Mouse (Mus musculus) liver, postnatal 0 days (tissue): ENCODE results near the gene Cnnm2. TPM values are rescaled to one million over a fixed set of nuclear protein-coding genes. Genes with fewer than 3 reads are reported as not detected.

Experiments used
- ATAC-seq: fragments of 200-750 bp; cut with Nextera tagmentation; 2 replicates; pipeline ENCODE4 v1.8.0; 2017; ENCODE audit warnings: mild to moderate bottlenecking, moderate library complexity
- DNase-seq: peaks from one replicate; pipeline ENCODE4 v3.0.0-alpha.2; 2016
- H3K27ac ChIP-seq: fragments of 300-500 bp; sonication (generic); 2 replicates; pipeline ENCODE4 v1.5.1; 2014; ENCODE audit warnings: antibody characterized with exemption, moderate library complexity, mild to moderate bottlenecking, low read depth
- H3K27me3 ChIP-seq: fragments of 300-500 bp; sonication (generic); 2 replicates; pipeline ENCODE4 v1.6.1; 2014; ENCODE audit warnings: low read length, control low read depth, mixed read lengths; ENCODE audit not compliant: insufficient read depth
- H3K36me3 ChIP-seq: fragments of 300-500 bp; sonication (generic); replicated peaks from 2 replicates; pipeline ENCODE4 v1.6.1; 2014; ENCODE audit warnings: mild to moderate bottlenecking, control low read depth, low read length, moderate library complexity, mixed read lengths; ENCODE audit not compliant: insufficient read depth
- H3K4me1 ChIP-seq: fragments of 300-500 bp; sonication (generic); 2 replicates; pipeline ENCODE4 v1.6.1; 2014; ENCODE audit warnings: antibody characterized with exemption, mild to moderate bottlenecking, control low read depth; ENCODE audit not compliant: insufficient read depth
- H3K4me2 ChIP-seq: fragments of 300-500 bp; sonication (generic); 2 replicates; pipeline ENCODE4 v1.6.1; 2014; ENCODE audit warnings: low read depth, mild to moderate bottlenecking, low read length, moderate library complexity, mixed read lengths
- H3K4me3 ChIP-seq: fragments of 300-500 bp; sonication (generic); 2 replicates; pipeline ENCODE4 v1.5.1; 2014; ENCODE audit warnings: low read depth, low read length
- H3K9ac ChIP-seq: fragments of 300-500 bp; sonication (generic); replicated peaks from 2 replicates; pipeline ENCODE4 v1.6.1; 2014; ENCODE audit warnings: mild to moderate bottlenecking, moderate library complexity
- H3K9me3 ChIP-seq: fragments of 300-500 bp; sonication (generic); 2 replicates; pipeline ENCODE4 v1.6.1; 2016; ENCODE audit warnings: mild to moderate bottlenecking, control low read depth, low read length, mixed read lengths
- CTCF ChIP-seq: sonication (generic); IDR thresholded peaks from 2 replicates; pipeline ENCODE4 v1.5.1; 2016; ENCODE audit warnings: antibody characterized with exemption, low read depth
- EP300 ChIP-seq: IDR thresholded peaks from 2 replicates; pipeline ENCODE4 v1.6.1; 2016; ENCODE audit warnings: antibody characterized with exemption, low read depth, mild to moderate bottlenecking
- WGBS: fragments of 180-500 bp; shearing (Covaris S2); extraction: QIAGEN DNeasy Blood & Tissue Kit; methylation state at CpG from one replicate; pipeline ENCODE4 v1.1.7; 2014; ENCODE audit not compliant: insufficient replicate concordance; 5-methylcytosine and 5-hydroxymethylcytosine counted together
- polyA plus RNA-seq: library from polyadenylated mRNA; unstranded; fragments of >200 nt; fragmentation: Nextera tagmentation; extraction: Ambion mirVana; gene quantifications from 2 replicates; pipeline ENCODE4 v1.2.1, GENCODE M21; 2015

Gene Cnnm2
- polyA plus RNA-seq, 1 experiment from 2014 or later, result 1.6 TPM

DNA sequence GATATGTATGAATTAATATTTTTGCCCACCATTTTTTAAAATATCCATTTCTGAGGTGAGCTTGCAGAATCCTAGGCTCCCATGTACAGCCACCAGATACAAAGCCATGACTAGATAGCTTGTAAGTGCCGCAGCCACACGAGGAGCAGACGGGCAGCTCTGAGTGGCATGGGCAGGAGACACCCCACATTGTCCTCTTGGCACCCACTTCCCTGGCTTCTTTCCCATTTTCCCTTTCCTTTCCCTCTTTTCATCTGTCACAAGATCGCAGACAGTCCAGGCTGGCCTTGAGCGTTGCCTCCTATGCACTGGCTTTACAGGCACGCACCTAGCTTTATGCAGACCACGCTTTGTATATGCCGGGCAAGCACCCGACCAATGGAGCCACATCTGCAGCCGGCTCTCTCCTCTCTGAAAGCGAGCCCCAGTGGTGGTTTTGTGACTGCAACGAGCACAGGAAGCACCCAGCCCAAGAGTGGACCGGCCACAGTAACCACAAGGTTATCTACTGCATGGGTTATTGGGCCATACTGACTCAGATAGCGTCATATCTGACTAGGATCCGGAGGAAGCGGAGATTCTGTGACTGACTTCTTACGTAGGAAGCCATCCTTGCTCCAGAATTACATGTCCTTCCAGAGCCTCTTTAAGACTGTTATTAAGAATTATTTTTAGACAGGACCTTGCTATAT, 102.0 kb downstream of the Cnnm2 start:
- H3K4me1 ChIP-seq, result peaks cover 23% of the 10 kb centered on the region
- peak overlapping the region; percentile 13 for H3K27ac ChIP-seq
- WGBS, result 26% methylated on average over 17 of the region's 17 CpGs
- ATAC-seq (peak; percentile 68; the same call in 1 of the 2 replicates), DNase-seq (peak; percentile 62)
- H3K4me2 ChIP-seq, result peak overlapping the region; percentile 49
- H3K9me3 ChIP-seq, result no peaks in the 10 kb centered on the region
- no peak overlapping the region for H3K4me3 ChIP-seq
- H3K9ac ChIP-seq, result no peak overlapping the region
- H3K36me3 ChIP-seq, result no peaks in the 10 kb centered on the region
- no peaks in the 10 kb centered on the region for H3K27me3 ChIP-seq
- TF ChIP-seq CTCF (peak; percentile 19; the same call in 1 of the 2 replicates), EP300 (peak; percentile 31; the same call in 1 of the 2 replicates)

- H3K27me3 ChIP-seq, result no peaks in the 10 kb centered on the region
- H3K27ac ChIP-seq, result peak overlapping the region; percentile 13
- DNase-seq (peak; percentile 46), ATAC-seq (peak; percentile 28; the same call in 1 of the 2 replicates)
- no peak overlapping the region for H3K4me3 ChIP-seq
- 0 out of 2 replicates have a peak, but pooled peaks cover 3% of the 10 kb centered on the region for H3K36me3 ChIP-seq
- H3K9ac ChIP-seq, result no peak overlapping the region
- 29% methylated on average over 6 of the region's 6 CpGs for WGBS
- TF ChIP-seq CTCF (no peak), EP300 (no peak)
- no peaks in the 10 kb centered on the region for H3K9me3 ChIP-seq
- H3K4me2 ChIP-seq, result peak overlapping the region; percentile 49; the same call in 1 of the 2 replicates
- H3K4me1 ChIP-seq, result peaks cover 25% of the 10 kb centered on the region
Measured at GRCm38 (mm10) chr19:46864079-46864478, 102.7 kb downstream of the Cnnm2 start.

DNA sequence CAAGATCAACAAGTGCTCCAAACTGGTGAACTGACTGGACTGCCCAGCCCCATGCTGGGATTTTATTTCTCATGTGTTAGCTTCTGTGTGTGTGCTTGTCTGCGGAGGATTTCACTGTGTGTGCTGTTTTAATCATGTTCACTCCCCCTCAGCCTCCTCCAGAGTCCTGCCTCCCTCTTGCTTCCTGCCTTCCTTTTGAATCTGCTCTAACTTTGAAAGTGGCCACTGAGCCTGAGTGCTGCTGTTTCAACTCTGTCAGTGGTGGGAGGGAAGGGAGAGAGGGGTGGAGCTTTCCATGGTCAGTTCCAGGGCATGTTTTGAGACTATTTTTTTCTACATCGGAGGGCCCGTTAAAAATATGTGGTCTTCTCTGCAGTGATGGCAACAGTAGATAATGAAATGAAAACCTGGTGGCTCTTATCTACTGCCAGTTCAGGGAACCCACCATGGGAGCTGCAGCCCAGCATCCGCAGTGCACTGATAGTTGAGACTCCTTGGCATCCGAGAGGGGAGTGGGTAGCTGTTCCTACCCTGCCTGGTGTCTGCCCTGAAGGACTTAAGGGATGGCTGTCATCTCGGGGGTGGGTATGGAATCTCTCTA, 103.4 kb downstream of the Cnnm2 start:
- Histone ChIP-seq H3K27ac (no peak overlapping the region), H3K36me3 (0 out of 2 replicates have a peak, but pooled peaks cover 3% of the 10 kb centered on the region), H3K4me1 (peaks cover 29% of the 10 kb centered on the region), H3K9ac (no peak overlapping the region), H3K4me2 (no peak overlapping the region), H3K27me3 (no peaks in the 10 kb centered on the region), H3K4me3 (no peak overlapping the region), H3K9me3 (no peaks in the 10 kb centered on the region)
- TF ChIP-seq CTCF, result no peak
- no peak for TF ChIP-seq EP300
- ATAC-seq (no peak), DNase-seq (no peak)
- 42% methylated on average over 6 of the region's 6 CpGs for WGBS

- H3K36me3 ChIP-seq, result 0 out of 2 replicates have a peak, but pooled peaks cover 3% of the 10 kb centered on the region
- no peak for TF ChIP-seq CTCF
- no peak for TF ChIP-seq EP300
- no peaks in the 10 kb centered on the region for H3K27me3 ChIP-seq
- H3K4me1 ChIP-seq, result peaks cover 30% of the 10 kb centered on the region
- DNase-seq (no peak), ATAC-seq (no peak)
- no peak overlapping the region for H3K9ac ChIP-seq
- 45% methylated on average over 4 of the region's 4 CpGs for WGBS
- no peaks in the 10 kb centered on the region for H3K9me3 ChIP-seq
- no peak overlapping the region for H3K4me2 ChIP-seq
- no peak overlapping the region for H3K27ac ChIP-seq
- no peak overlapping the region for H3K4me3 ChIP-seq
Measured at GRCm38 (mm10) chr19:46865381-46865780, 104.0 kb downstream of the Cnnm2 start.

GRCm38 (mm10) chr19:46869049-46869448, 107.7 kb downstream of the Cnnm2 start:
- no peak for DNase-seq

GRCm38 (mm10) chr19:46869526-46869925, 108.1 kb downstream of the Cnnm2 start:
- 13% methylated on average over 6 of the region's 6 CpGs for WGBS
- no peaks in the 10 kb centered on the region for H3K27me3 ChIP-seq
- peak; percentile 82 for ATAC-seq
- no peak overlapping the region for H3K4me3 ChIP-seq
- no peak overlapping the region for H3K9ac ChIP-seq
- peak overlapping the region; percentile 46; the same call in 1 of the 2 replicates for H3K4me2 ChIP-seq
- TF ChIP-seq EP300 (no peak), CTCF (peak; percentile 96)
- peak; percentile 89 for DNase-seq
- no peaks in the 10 kb centered on the region for H3K9me3 ChIP-seq
- 0 out of 2 replicates have a peak, but pooled peaks cover 3% of the 10 kb centered on the region for H3K36me3 ChIP-seq
- peaks cover 14% of the 10 kb centered on the region for H3K4me1 ChIP-seq
- H3K27ac ChIP-seq, result no peak overlapping the region

More at GRCm38 (mm10) chr19:46869049-46869448, 107.7 kb downstream of the Cnnm2 start:
- no peak for ATAC-seq
- 0 out of 2 replicates have a peak, but pooled peaks cover 3% of the 10 kb centered on the region for H3K36me3 ChIP-seq
- H3K4me1 ChIP-seq, result peaks cover 15% of the 10 kb centered on the region
- no peaks in the 10 kb centered on the region for H3K27me3 ChIP-seq
- 51% methylated on average over 11 of the region's 11 CpGs for WGBS
- H3K4me3 ChIP-seq, result no peak overlapping the region
- no peak overlapping the region for H3K9ac ChIP-seq
- H3K9me3 ChIP-seq, result no peaks in the 10 kb centered on the region
- TF ChIP-seq EP300, result no peak
- no peak for TF ChIP-seq CTCF
- no peak overlapping the region for H3K27ac ChIP-seq
- H3K4me2 ChIP-seq, result peak overlapping the region; percentile 46; the same call in 1 of the 2 replicates
